Mouse (Mus musculus) forebrain, embryonic 15.5 days (tissue): Measurements from ENCODE around the gene Rpl29. TPM values are rescaled to one million over a fixed set of nuclear protein-coding genes. Genes with fewer than 3 reads are reported as not detected.

ENCODE experiments used
- ATAC-seq: fragments of 200-750 bp; cut with Nextera tagmentation; replicated peaks from 2 replicates; pipeline ENCODE4 v1.8.0; 2017; ENCODE audit warnings: mild to moderate bottlenecking, moderate TSS enrichment, moderate library complexity
- H3K27ac ChIP-seq: fragments of 300-500 bp; sonication (generic); replicated peaks from 2 replicates; pipeline ENCODE4 v1.5.1; 2015; ENCODE audit warnings: mild to moderate bottlenecking, inconsistent platforms
- H3K27me3 ChIP-seq: fragments of 300-500 bp; sonication (generic); 2 replicates; pipeline ENCODE4 v1.6.1; 2015; ENCODE audit warnings: inconsistent platforms
- H3K36me3 ChIP-seq: fragments of 300-500 bp; sonication (generic); 2 replicates; pipeline ENCODE4 v1.6.1; 2015; ENCODE audit warnings: mild to moderate bottlenecking, inconsistent platforms
- H3K4me1 ChIP-seq: fragments of 300-500 bp; sonication (generic); 2 replicates; pipeline ENCODE4 v1.6.1; 2015; ENCODE audit warnings: inconsistent platforms
- H3K4me2 ChIP-seq: fragments of 300-500 bp; sonication (generic); replicated peaks from 2 replicates; pipeline ENCODE4 v1.6.1; 2015; ENCODE audit warnings: mild to moderate bottlenecking, inconsistent platforms
- H3K4me3 ChIP-seq: fragments of 300-500 bp; sonication (generic); 2 replicates; pipeline ENCODE4 v1.5.1; 2015; ENCODE audit warnings: mild to moderate bottlenecking, inconsistent platforms
- H3K9ac ChIP-seq: fragments of 300-500 bp; sonication (generic); replicated peaks from 2 replicates; pipeline ENCODE4 v1.6.1; 2015; ENCODE audit warnings: mild to moderate bottlenecking, inconsistent platforms
- H3K9me3 ChIP-seq: fragments of 300-500 bp; sonication (generic); 2 replicates; pipeline ENCODE4 v1.6.1; 2016; ENCODE audit warnings: inconsistent platforms
- WGBS: fragments of 180-500 bp; shearing (Covaris S2); methylation state at CpG from one replicate; pipeline ENCODE4 v1.1.7; 2015; ENCODE audit warnings: mixed read lengths; 5-methylcytosine and 5-hydroxymethylcytosine counted together
- polyA plus RNA-seq: library from polyadenylated mRNA; unstranded; fragments of >200 nt; fragmentation: Nextera tagmentation; extraction: Ambion mirVana; gene quantifications from 2 replicates; pipeline ENCODE4 v1.2.1, GENCODE M21; 2015

Rpl29 gene
- polyA plus RNA-seq, 1 experiment from 2014 or later, result 615 TPM

GRCm38 (mm10) chr9:106469776-106470175 lies 40.5 kb downstream of the Rpl29 start:
- Histone ChIP-seq H3K9me3 (no peaks in the 10 kb centered on the region), H3K9ac (no peak overlapping the region), H3K4me1 (peaks cover 21% of the 10 kb centered on the region), H3K27ac (no peak overlapping the region), H3K36me3 (no peaks in the 10 kb centered on the region), H3K4me2 (no peak overlapping the region), H3K4me3 (no peak overlapping the region), H3K27me3 (no peaks in the 10 kb centered on the region)
- 73% methylated on average over 9 of the region's 9 CpGs for WGBS
- no peak for ATAC-seq

GRCm38 (mm10) chr9:106470991-106471750 lies 41.9 kb downstream of the Rpl29 start:
- ATAC-seq, result no peak
- Histone ChIP-seq H3K4me1 (peaks cover 13% of the 10 kb centered on the region), H3K9me3 (no peaks in the 10 kb centered on the region), H3K9ac (no peak overlapping the region), H3K36me3 (no peaks in the 10 kb centered on the region), H3K4me2 (no peak overlapping the region), H3K27ac (no peak overlapping the region), H3K27me3 (no peaks in the 10 kb centered on the region), H3K4me3 (no peak overlapping the region)
- WGBS, result 63% methylated on average over 14 of the region's 14 CpGs

GRCm38 (mm10) chr9:106471892-106472291 lies 42.6 kb downstream of the Rpl29 start:
- H3K4me2 ChIP-seq, result no peak overlapping the region
- no peak overlapping the region for H3K27ac ChIP-seq
- 11% methylated on average over 5 of the region's 5 CpGs for WGBS
- peaks cover 17% of the 10 kb centered on the region for H3K4me1 ChIP-seq
- no peak overlapping the region for H3K9ac ChIP-seq
- no peak overlapping the region for H3K4me3 ChIP-seq
- no peaks in the 10 kb centered on the region for H3K27me3 ChIP-seq
- no peak for ATAC-seq
- no peaks in the 10 kb centered on the region for H3K9me3 ChIP-seq
- no peaks in the 10 kb centered on the region for H3K36me3 ChIP-seq

- H3K9ac ChIP-seq, result no peak overlapping the region
- H3K27ac ChIP-seq, result no peak overlapping the region
- no peaks in the 10 kb centered on the region for H3K36me3 ChIP-seq
- H3K4me3 ChIP-seq, result no peak overlapping the region
- peaks cover 17% of the 10 kb centered on the region for H3K4me1 ChIP-seq
- H3K9me3 ChIP-seq, result no peaks in the 10 kb centered on the region
- ATAC-seq, result no peak
- H3K4me2 ChIP-seq, result no peak overlapping the region
- no peaks in the 10 kb centered on the region for H3K27me3 ChIP-seq
- WGBS, result 73% methylated on average over 4 of the region's 4 CpGs
Measured at GRCm38 (mm10) chr9:106472321-106472720, 43.1 kb downstream of the Rpl29 start.

- Histone ChIP-seq H3K27me3 (no peaks in the 10 kb centered on the region), H3K9ac (no peak overlapping the region), H3K36me3 (no peaks in the 10 kb centered on the region), H3K4me3 (no peak overlapping the region), H3K4me1 (peaks cover 25% of the 10 kb centered on the region), H3K27ac (no peak overlapping the region), H3K9me3 (no peaks in the 10 kb centered on the region), H3K4me2 (no peak overlapping the region)
- WGBS, result 91% methylated on average over 16 of the region's 16 CpGs
- no peak for ATAC-seq
Measured at GRCm38 (mm10) chr9:106473081-106473752, 44.0 kb downstream of the Rpl29 start.

GRCm38 (mm10) chr9:106473753-106474105 lies 44.5 kb downstream of the Rpl29 start:
- 81% methylated on average over 5 of the region's 5 CpGs for WGBS
- no peaks in the 10 kb centered on the region for H3K9me3 ChIP-seq
- no peak overlapping the region for H3K4me3 ChIP-seq
- no peaks in the 10 kb centered on the region for H3K36me3 ChIP-seq
- H3K27ac ChIP-seq, result no peak overlapping the region
- peaks cover 30% of the 10 kb centered on the region for H3K4me1 ChIP-seq
- H3K9ac ChIP-seq, result no peak overlapping the region
- no peak overlapping the region for H3K4me2 ChIP-seq
- no peak for ATAC-seq
- no peaks in the 10 kb centered on the region for H3K27me3 ChIP-seq

- Histone ChIP-seq H3K4me1 (peaks cover 32% of the 10 kb centered on the region), H3K27ac (no peak overlapping the region), H3K27me3 (no peaks in the 10 kb centered on the region), H3K4me3 (no peak overlapping the region), H3K9ac (no peak overlapping the region), H3K4me2 (no peak overlapping the region), H3K36me3 (no peaks in the 10 kb centered on the region), H3K9me3 (no peaks in the 10 kb centered on the region)
- no peak for ATAC-seq
- 8% methylated on average over 6 of the region's 6 CpGs for WGBS
Measured at GRCm38 (mm10) chr9:106474456-106474855, 45.2 kb downstream of the Rpl29 start.

GRCm38 (mm10) chr9:106475046-106475445 lies 45.8 kb downstream of the Rpl29 start:
- 66% methylated on average over 7 of the region's 7 CpGs for WGBS
- no peak overlapping the region for H3K9ac ChIP-seq
- no peaks in the 10 kb centered on the region for H3K9me3 ChIP-seq

GRCm38 (mm10) chr9:106475663-106476001 lies 46.4 kb downstream of the Rpl29 start, which contains the start of gene Rrp9:
Rrp9 (plus strand) TSS chr9:106475963.
- peak within 1 kb of the TSS; percentile 67 for H3K4me3 ChIP-seq

More at GRCm38 (mm10) chr9:106475046-106475445, 45.8 kb downstream of the Rpl29 start:
- no peak overlapping the region for H3K27ac ChIP-seq
- H3K27me3 ChIP-seq, result no peaks in the 10 kb centered on the region
- no peak for ATAC-seq
- H3K4me2 ChIP-seq, result no peak overlapping the region
- H3K36me3 ChIP-seq, result no peaks in the 10 kb centered on the region
- H3K4me1 ChIP-seq, result peaks cover 32% of the 10 kb centered on the region
- H3K4me3 ChIP-seq, result no peak overlapping the region

GRCm38 (mm10) chr9:106476002-106476923 lies 47.0 kb downstream of the Rpl29 start:
- no peak; the same call in 1 of the 2 replicates for ATAC-seq
- 0 out of 2 replicates have a peak overlapping the region, but pooled peaks have one; percentile 1 for H3K9ac ChIP-seq
- H3K4me2 ChIP-seq, result peak overlapping the region; percentile 19; the same call in 1 of the 2 replicates
- H3K36me3 ChIP-seq, result no peaks in the 10 kb centered on the region
- H3K9me3 ChIP-seq, result no peaks in the 10 kb centered on the region
- H3K4me1 ChIP-seq, result peaks cover 32% of the 10 kb centered on the region
- peak overlapping the region; percentile 40; the same call in 1 of the 2 replicates for H3K27ac ChIP-seq
- no peaks in the 10 kb centered on the region for H3K27me3 ChIP-seq
- peak overlapping the region; percentile 67 for H3K4me3 ChIP-seq
- WGBS, result 37% methylated on average over 16 of the region's 16 CpGs

More at GRCm38 (mm10) chr9:106475663-106476001, 46.4 kb downstream of the Rpl29 start, which contains the start of gene Rrp9:
- ATAC-seq, result no peak
- peak within 1 kb of the TSS; percentile 40; the same call in 1 of the 2 replicates for H3K27ac ChIP-seq
- H3K27me3 ChIP-seq, result no peaks in the 10 kb centered on the region
- H3K9me3 ChIP-seq, result no peaks in the 10 kb centered on the region
- peak within 1 kb of the TSS; percentile 19; the same call in 1 of the 2 replicates for H3K4me2 ChIP-seq
- 88% methylated on average over 10 of the region's 10 CpGs for WGBS
- H3K36me3 ChIP-seq, result no peaks in the 10 kb centered on the region
- H3K9ac ChIP-seq, result 0 out of 2 replicates have a peak within 1 kb of the TSS, but pooled peaks have one; percentile 1
- H3K4me1 ChIP-seq, result peaks cover 32% of the 10 kb centered on the region

GRCm38 (mm10) chr9:106476924-106477484 lies 47.8 kb downstream of the Rpl29 start, which contains the start of gene Parp3:
Parp3 (minus strand) TSS chr9:106476949.
- peak within 1 kb of the TSS; percentile 40; the same call in 1 of the 2 replicates for H3K27ac ChIP-seq
- under 1% methylated on average over 41 of the region's 41 CpGs for WGBS
- ATAC-seq, result peak; percentile 98
- peak within 1 kb of the TSS; percentile 67 for H3K4me3 ChIP-seq
- H3K27me3 ChIP-seq, result no peaks in the 10 kb centered on the region
- H3K9ac ChIP-seq, result peak within 1 kb of the TSS; percentile 50
- H3K36me3 ChIP-seq, result no peaks in the 10 kb centered on the region; the same call in 1 of the 2 replicates
- H3K4me1 ChIP-seq, result peaks cover 32% of the 10 kb centered on the region
- no peaks in the 10 kb centered on the region for H3K9me3 ChIP-seq
- peak within 1 kb of the TSS; percentile 79 for H3K4me2 ChIP-seq
